Mouse (Mus musculus): Measurements from ENCODE around the gene Ccdc27. TPM values are rescaled to one million over a fixed set of nuclear protein-coding genes. Genes with fewer than 3 reads are reported as not detected.

Ccdc27 gene
- total and polyA plus RNA-seq, 3 experiments = 0.49 TPM; not detected in 2

Other genes starting within 250 kb of the Ccdc27 start
- 42.2 and 48.0 TPM in 2 replicates for gene A430005L14Rik, start 85.4 kb downstream of the Ccdc27 start, total RNA-seq (2012; rRNA removed)
- 10 to 100 TPM in 1 of 2 experiments, not detected in 1; 72.8 TPM for gene A430005L14Rik, start 85.4 kb downstream of the Ccdc27 start, polyA plus RNA-seq (2012; ENCODE audit: insufficient read depth in 1 of 2, insufficient read length in 2 of 2, low read depth in 1 of 2, low replicate concordance in 2 of 2, missing spikeins in 1 of 2)
- gene Dffb, start 67.6 kb downstream of the Ccdc27 start, total RNA-seq (2012; rRNA removed) = 18.4 and 25.1 TPM in 2 replicates
- gene Dffb, start 67.6 kb downstream of the Ccdc27 start, polyA plus RNA-seq (2012; ENCODE audit: insufficient read depth in 1 of 2, insufficient read length in 2 of 2, low read depth in 1 of 2, low replicate concordance in 2 of 2, missing spikeins in 1 of 2) = 10 to 100 TPM in 1 of 2 experiments, not detected in 1; 25.2 TPM
- gene Cep104, start 67.5 kb downstream of the Ccdc27 start, total RNA-seq (2012; rRNA removed) = 8.3 and 8.5 TPM in 2 replicates
- gene Cep104, start 67.5 kb downstream of the Ccdc27 start, polyA plus RNA-seq (2012; ENCODE audit: insufficient read depth in 1 of 2, insufficient read length in 2 of 2, low read depth in 1 of 2, low replicate concordance in 2 of 2, missing spikeins in 1 of 2) = 10 to 100 TPM in 1 of 2 experiments, not detected in 1; 19.9 TPM
- 48.0 and 54.3 TPM in 2 replicates for gene Lrrc47, start 30.9 kb downstream of the Ccdc27 start, total RNA-seq (2012; rRNA removed)
- 100 to 1,000 TPM in 1 of 2 experiments, not detected in 1; 117 TPM for gene Lrrc47, start 30.9 kb downstream of the Ccdc27 start, polyA plus RNA-seq (2012; ENCODE audit: insufficient read depth in 1 of 2, insufficient read length in 2 of 2, low read depth in 1 of 2, low replicate concordance in 2 of 2, missing spikeins in 1 of 2)
- 122 and 188 TPM in 2 replicates for gene Smim1, start 16.4 kb downstream of the Ccdc27 start, total RNA-seq (2012; rRNA removed)
- 100 to 1,000 TPM; 118 to 219 TPM for gene Smim1, start 16.4 kb downstream of the Ccdc27 start, polyA plus RNA-seq (2012; ENCODE audit: insufficient read depth in 1 of 2, insufficient read length in 2 of 2, low read depth in 1 of 2, low replicate concordance in 2 of 2, missing spikeins in 1 of 2)
- gene Trp73, start 97.5 kb upstream of the Ccdc27 start, total RNA-seq (2012; rRNA removed) = 0.04 TPM in 1 of 2 replicates, not detected in the other
- gene Trp73, start 97.5 kb upstream of the Ccdc27 start, polyA plus RNA-seq (2012; ENCODE audit: insufficient read depth in 1 of 2, insufficient read length in 2 of 2, low read depth in 1 of 2, low replicate concordance in 2 of 2, missing spikeins in 1 of 2) = under 1 TPM in 1 of 2 experiments, not detected in 1; 0.03 TPM
- 41.7 and 49.7 TPM in 2 replicates for gene Wrap73, start 99.7 kb upstream of the Ccdc27 start, total RNA-seq (2012; rRNA removed)
- 10 to 100 TPM in 1 of 2 experiments, not detected in 1; 49.7 TPM for gene Wrap73, start 99.7 kb upstream of the Ccdc27 start, polyA plus RNA-seq (2012; ENCODE audit: insufficient read depth in 1 of 2, insufficient read length in 2 of 2, low read depth in 1 of 2, low replicate concordance in 2 of 2, missing spikeins in 1 of 2)
- 43.5 and 49.3 TPM in 2 replicates for gene Tprgl, start 118.0 kb upstream of the Ccdc27 start, total RNA-seq (2012; rRNA removed)
- 100 to 1,000 TPM in 1 of 2 experiments, 10 to 100 TPM in 1; 67.4 to 163 TPM for gene Tprgl, start 118.0 kb upstream of the Ccdc27 start, polyA plus RNA-seq (2012; ENCODE audit: insufficient read depth in 1 of 2, insufficient read length in 2 of 2, low read depth in 1 of 2, low replicate concordance in 2 of 2, missing spikeins in 1 of 2)
- 0.12 TPM in 1 of 2 replicates, not detected in the other for gene Megf6, start 128.1 kb upstream of the Ccdc27 start, total RNA-seq (2012; rRNA removed)
- gene Megf6, start 128.1 kb upstream of the Ccdc27 start, polyA plus RNA-seq (2012; ENCODE audit: insufficient read depth in 1 of 2, insufficient read length in 2 of 2, low read depth in 1 of 2, low replicate concordance in 2 of 2, missing spikeins in 1 of 2) = under 1 TPM in 1 of 2 experiments, not detected in 1; 0.07 TPM